Mouse (Mus musculus) spleen, adult 2 months (tissue): Measurements from ENCODE around the gene Pdlim7.

Experiments
- CTCF ChIP-seq: fragments of 200-500 bp; IDR thresholded peaks from 2 replicates; pipeline ENCODE4 v1.5.1; 2011; ENCODE audit warnings: mild to moderate bottlenecking, inconsistent platforms; ENCODE audit not compliant: insufficient read depth, insufficient read length, insufficient replicate concordance; ENCODE audit errors: extremely low read depth
- POLR2A ChIP-seq: fragments of 200-500 bp; IDR thresholded peaks from 2 replicates; pipeline ENCODE4 v1.6.1; 2011; ENCODE audit warnings: low read depth, low read length, inconsistent platforms

GRCm38 (mm10) chr13:55465830-55466440 is 47.5 kb downstream of the Pdlim7 start:
- TF ChIP-seq CTCF (no peak), POLR2A (no peak)
